Mouse (Mus musculus) left cerebral cortex, postnatal 36 days (tissue): ENCODE data around the gene Ipo8. TPM values are rescaled to one million over a fixed set of nuclear protein-coding genes. Genes with fewer than 3 reads are reported as not detected.
A peak's percentile ranks its signal among the peaks of the same experiment; 100 is the strongest.

Experiments
- DNase-seq, 2 experiments: peaks; one replicate each; pipeline ENCODE4 v3.0.0; 2021 to 2022; ENCODE audit warnings: low spot score in 2 of 2, mixed read lengths in 1 of 2
- intact Hi-C: fragments of 180-260 bp; cut with DNase I; formaldehyde crosslinking; loops from one replicate; pipeline ENCODE4 v1.15.1; 2025
- total RNA-seq, 2 experiments: library from RNA; stranded (reverse); gene quantifications; 2 replicates each; pipeline ENCODE4 v1.2.3; 2021

Ipo8 gene
- total RNA-seq: 10 to 100 TPM; 37.4 to 45.9 TPM

GRCm38 (mm10) chr6:148830748-148831727 is at the start of gene Ipo8:
Gene Ipo8, minus strand, starts transcription at chr6:148831467.
- peak; percentile 94 to 95 for DNase-seq
- intact Hi-C loops: loop anchor here (5.0 kb wide), 1 partner anchor 619 kb away; the partner anchor contains the start of gene Ergic2

GRCm38 (mm10) chr6:148873911-148874310 is 42.6 kb upstream of the Ipo8 start:
- intact Hi-C loops: no loop called here
- DNase-seq: no peak

- intact Hi-C loops: no loop called here
- no peak for DNase-seq
These were observed 14.4 kb upstream of the Ipo8 start for GRCm38 (mm10) chr6:148845629-148846028.

- intact Hi-C loops: no loop called here
- DNase-seq: no peak
These were observed 10.5 kb upstream of the Ipo8 start for GRCm38 (mm10) chr6:148841760-148842159.

- DNase-seq: no peak
- intact Hi-C loops: no loop called here
These were observed 7.2 kb upstream of the Ipo8 start for GRCm38 (mm10) chr6:148838460-148838859.

GRCm38 (mm10) chr6:148831728-148832121 is 458 bp upstream of the Ipo8 start:
- no peak for DNase-seq
- intact Hi-C loops: loop anchor here (5.0 kb wide), 1 partner anchor 619 kb away; the partner anchor contains the start of gene Ergic2

- intact Hi-C loops: loop anchor here (5.0 kb wide), 1 partner anchor 618 kb away; the partner anchor contains the start of gene Ergic2
- no peak for DNase-seq
These were observed 916 bp downstream of the Ipo8 start for GRCm38 (mm10) chr6:148830355-148830747.

GRCm38 (mm10) chr6:148826119-148826518 is 5.1 kb downstream of the Ipo8 start:
- DNase-seq: no peak
- intact Hi-C loops: no loop called here

- intact Hi-C loops: no loop called here
- DNase-seq: no peak
These were observed 12.5 kb downstream of the Ipo8 start for GRCm38 (mm10) chr6:148818624-148819343.

GRCm38 (mm10) chr6:148816751-148817150 is 14.5 kb downstream of the Ipo8 start:
- intact Hi-C loops: no loop called here

GRCm38 (mm10) chr6:148811117-148811516 is 20.1 kb downstream of the Ipo8 start:
- intact Hi-C loops: no loop called here
- DNase-seq: no peak

More at GRCm38 (mm10) chr6:148816751-148817150, 14.5 kb downstream of the Ipo8 start:
- DNase-seq: no peak

GRCm38 (mm10) chr6:148799773-148800172 is 31.5 kb downstream of the Ipo8 start:
- intact Hi-C loops: no loop called here
- DNase-seq: no peak

GRCm38 (mm10) chr6:148795145-148795544 is 36.1 kb downstream of the Ipo8 start:
- intact Hi-C loops: no loop called here
- no peak for DNase-seq

GRCm38 (mm10) chr6:148789010-148789673 is 42.1 kb downstream of the Ipo8 start:
- no peak for DNase-seq
- intact Hi-C loops: no loop called here

GRCm38 (mm10) chr6:148786186-148786585 is 45.1 kb downstream of the Ipo8 start:
- intact Hi-C loops: no loop called here
- no peak for DNase-seq

- no peak for DNase-seq
- intact Hi-C loops: no loop called here
These were observed 46.8 kb downstream of the Ipo8 start for GRCm38 (mm10) chr6:148784418-148784817.

GRCm38 (mm10) chr6:148776236-148776635 is 55.0 kb downstream of the Ipo8 start:
- DNase-seq: no peak
- intact Hi-C loops: no loop called here

- intact Hi-C loops: no loop called here
- DNase-seq: no peak
These were observed 59.8 kb downstream of the Ipo8 start for GRCm38 (mm10) chr6:148771423-148771822.

GRCm38 (mm10) chr6:148768419-148768818 is 62.8 kb downstream of the Ipo8 start:
- intact Hi-C loops: no loop called here
- no peak for DNase-seq

- DNase-seq: no peak
- intact Hi-C loops: no loop called here
These were observed 64.0 kb downstream of the Ipo8 start for GRCm38 (mm10) chr6:148767228-148767627.
